Mouse (Mus musculus): ENCODE measurements around the gene Ltbr.

GRCm38 (mm10) chr6:125302231-125302982 is 11.3 kb downstream of the Ltbr start:
- no peak for TF ChIP-seq CTCF (IDR thresholded peaks at IDR 0.05; ENCODE audit: low read depth, low read length)
- TF ChIP-seq POLR2A (IDR thresholded peaks at IDR 0.05; ENCODE audit: insufficient read depth, low read length), result no peak
- no peak for TF ChIP-seq EP300 (IDR thresholded peaks at IDR 0.05; ENCODE audit: insufficient read depth, low read depth, low read length)
